Mouse (Mus musculus) midbrain, embryonic 16.5 days (tissue): Measurements from ENCODE around the gene Rnf151. TPM values are rescaled to one million over a fixed set of nuclear protein-coding genes. Genes with fewer than 3 reads are reported as not detected.

Experiments
- ATAC-seq: fragments of 200-750 bp; cut with Nextera tagmentation; 2 replicates; pipeline ENCODE4 v1.8.0; 2017; ENCODE audit warnings: moderate TSS enrichment
- H3K27ac ChIP-seq: fragments of 300-500 bp; sonication (generic); 2 replicates; pipeline ENCODE4 v1.5.1; 2014; ENCODE audit warnings: mild to moderate bottlenecking, low read length, mixed read lengths
- H3K27me3 ChIP-seq: fragments of 300-500 bp; sonication (generic); 2 replicates; pipeline ENCODE4 v1.6.1; 2014; ENCODE audit warnings: low read depth, low read length, mixed read lengths; ENCODE audit not compliant: control insufficient read depth, insufficient read depth
- H3K36me3 ChIP-seq: fragments of 300-500 bp; sonication (generic); 2 replicates; pipeline ENCODE4 v1.6.1; 2014; ENCODE audit warnings: mild to moderate bottlenecking, low read length, moderate library complexity, mixed read lengths; ENCODE audit not compliant: control insufficient read depth, insufficient read depth
- H3K4me1 ChIP-seq: fragments of 300-500 bp; sonication (generic); 2 replicates; pipeline ENCODE4 v1.6.1; 2014; ENCODE audit warnings: mild to moderate bottlenecking, low read length, mixed read lengths; ENCODE audit not compliant: control insufficient read depth, insufficient read depth
- H3K4me2 ChIP-seq: fragments of 300-500 bp; sonication (generic); 2 replicates; pipeline ENCODE4 v1.6.1; 2014; ENCODE audit warnings: mild to moderate bottlenecking, low read length, mixed read lengths
- H3K4me3 ChIP-seq: fragments of 300-500 bp; sonication (generic); 2 replicates; pipeline ENCODE4 v1.5.1; 2014; ENCODE audit warnings: low read depth, mild to moderate bottlenecking, low read length, moderate library complexity, mixed read lengths
- H3K9ac ChIP-seq: fragments of 300-500 bp; sonication (generic); 2 replicates; pipeline ENCODE4 v1.6.1; 2014; ENCODE audit warnings: low read depth, low read length, mixed read lengths
- H3K9me3 ChIP-seq: fragments of 300-500 bp; sonication (generic); replicated peaks from 2 replicates; pipeline ENCODE4 v1.6.1; 2014; ENCODE audit warnings: mild to moderate bottlenecking, low read length, mixed read lengths; ENCODE audit not compliant: control insufficient read depth, poor library complexity, severe bottlenecking
- WGBS: fragments of 180-500 bp; shearing (Covaris S2); extraction: QIAGEN DNeasy Blood & Tissue Kit; methylation state at CpG from one replicate; pipeline ENCODE4 v1.1.7; 2014; 5-methylcytosine and 5-hydroxymethylcytosine counted together
- polyA plus RNA-seq: library from polyadenylated mRNA; unstranded; fragments of >200 nt; fragmentation: Nextera tagmentation; extraction: Ambion mirVana; gene quantifications from 2 replicates; pipeline ENCODE4 v1.2.1, GENCODE M21; 2015

Rnf151 gene
- polyA plus RNA-seq, 1 experiment from 2014 or later: 0.28 TPM

- WGBS: 87% methylated on average over 7 of the region's 7 CpGs
- no peaks in the 10 kb centered on the region for H3K36me3 ChIP-seq
- peaks cover 9% of the 10 kb centered on the region; the same call in 1 of the 2 replicates for H3K4me1 ChIP-seq
- peak overlapping the region; percentile 94; the same call in 1 of the 2 replicates for H3K4me2 ChIP-seq
- H3K27me3 ChIP-seq: no peaks in the 10 kb centered on the region
- no peak overlapping the region for H3K4me3 ChIP-seq
- H3K9me3 ChIP-seq: no peaks in the 10 kb centered on the region
- no peak for ATAC-seq
- H3K27ac ChIP-seq: no peak overlapping the region
- H3K9ac ChIP-seq: no peak overlapping the region
These were observed 17.6 kb upstream of the Rnf151 start for GRCm38 (mm10) chr17:24735446-24735845.

GRCm38 (mm10) chr17:24734513-24734912, 16.6 kb upstream of the Rnf151 start:
- Histone ChIP-seq H3K4me2 (no peak overlapping the region), H3K9ac (no peak overlapping the region), H3K4me3 (no peak overlapping the region), H3K9me3 (no peaks in the 10 kb centered on the region), H3K27ac (no peak overlapping the region), H3K27me3 (no peaks in the 10 kb centered on the region), H3K36me3 (no peaks in the 10 kb centered on the region), H3K4me1 (peaks cover 9% of the 10 kb centered on the region; the same call in 1 of the 2 replicates)
- 90% methylated on average over 1 of the region's 1 CpGs for WGBS
- no peak for ATAC-seq

GRCm38 (mm10) chr17:24733434-24734050, 15.7 kb upstream of the Rnf151 start:
- Histone ChIP-seq H3K4me3 (no peak overlapping the region), H3K27me3 (no peaks in the 10 kb centered on the region), H3K4me2 (no peak overlapping the region), H3K36me3 (no peaks in the 10 kb centered on the region), H3K4me1 (peaks cover 9% of the 10 kb centered on the region; the same call in 1 of the 2 replicates), H3K9ac (peak overlapping the region; percentile 22; the same call in 1 of the 2 replicates), H3K27ac (no peak overlapping the region), H3K9me3 (no peaks in the 10 kb centered on the region)
- no peak for ATAC-seq
- 91% methylated on average over 21 of the region's 21 CpGs for WGBS

- Histone ChIP-seq H3K27ac (no peak overlapping the region), H3K4me1 (peaks cover 9% of the 10 kb centered on the region; the same call in 1 of the 2 replicates), H3K9me3 (no peaks in the 10 kb centered on the region), H3K9ac (0 out of 2 replicates have a peak overlapping the region, but pooled peaks have one; percentile 7), H3K27me3 (no peaks in the 10 kb centered on the region; the same call in 1 of the 2 replicates), H3K4me2 (no peak overlapping the region), H3K36me3 (no peaks in the 10 kb centered on the region), H3K4me3 (no peak overlapping the region)
- WGBS: 78% methylated on average over 12 of the region's 12 CpGs
- ATAC-seq: no peak
These were observed 14.5 kb upstream of the Rnf151 start for GRCm38 (mm10) chr17:24732233-24732935.

GRCm38 (mm10) chr17:24730787-24731186, 12.9 kb upstream of the Rnf151 start:
- no peak for ATAC-seq
- WGBS: 81% methylated on average over 14 of the region's 14 CpGs
- H3K9ac ChIP-seq: no peak overlapping the region

GRCm38 (mm10) chr17:24729067-24729466, 11.2 kb upstream of the Rnf151 start:
- Histone ChIP-seq H3K4me1 (no peaks in the 10 kb centered on the region), H3K4me3 (no peak overlapping the region), H3K27ac (no peak overlapping the region), H3K36me3 (no peaks in the 10 kb centered on the region), H3K27me3 (no peaks in the 10 kb centered on the region; the same call in 1 of the 2 replicates), H3K4me2 (no peak overlapping the region), H3K9ac (no peak overlapping the region), H3K9me3 (no peaks in the 10 kb centered on the region)
- ATAC-seq: no peak
- WGBS: 80% methylated on average over 6 of the region's 6 CpGs

More at GRCm38 (mm10) chr17:24730787-24731186, 12.9 kb upstream of the Rnf151 start:
- H3K4me3 ChIP-seq: no peak overlapping the region
- no peak overlapping the region for H3K4me2 ChIP-seq
- H3K4me1 ChIP-seq: no peaks in the 10 kb centered on the region
- H3K9me3 ChIP-seq: no peaks in the 10 kb centered on the region
- H3K27me3 ChIP-seq: no peaks in the 10 kb centered on the region; the same call in 1 of the 2 replicates
- no peak overlapping the region for H3K27ac ChIP-seq
- H3K36me3 ChIP-seq: no peaks in the 10 kb centered on the region

- Histone ChIP-seq H3K36me3 (no peaks in the 10 kb centered on the region), H3K4me1 (peaks cover 5% of the 10 kb centered on the region), H3K27ac (no peak overlapping the region), H3K4me3 (no peak overlapping the region), H3K27me3 (no peaks in the 10 kb centered on the region; the same call in 1 of the 2 replicates), H3K4me2 (no peak overlapping the region), H3K9me3 (no peaks in the 10 kb centered on the region), H3K9ac (no peak overlapping the region)
- no peak for ATAC-seq
- WGBS: 78% methylated on average over 17 of the region's 17 CpGs
These were observed 10.3 kb upstream of the Rnf151 start for GRCm38 (mm10) chr17:24728184-24728583.

GRCm38 (mm10) chr17:24727618-24728017, 9.8 kb upstream of the Rnf151 start, which contains the start of gene Rpl3l:
TSS of gene Rpl3l (plus strand) at chr17:24727820.
- Histone ChIP-seq H3K4me1 (peaks cover 11% of the 10 kb centered on the region), H3K4me2 (no peak within 1 kb of the TSS), H3K27ac (no peak within 1 kb of the TSS), H3K9ac (no peak within 1 kb of the TSS), H3K36me3 (no peaks in the 10 kb centered on the region), H3K27me3 (no peaks in the 10 kb centered on the region; the same call in 1 of the 2 replicates), H3K4me3 (no peak within 1 kb of the TSS), H3K9me3 (no peaks in the 10 kb centered on the region)
- 85% methylated on average over 2 of the region's 2 CpGs for WGBS
- ATAC-seq: no peak
